Mouse (Mus musculus) heart, embryonic 10.5 days (tissue): ENCODE measurements around the gene Clgn. TPM values are rescaled to one million over a fixed set of nuclear protein-coding genes. Genes with fewer than 3 reads are reported as not detected.
A peak's percentile ranks its signal among the peaks of the same experiment; 100 is the strongest.

ENCODE experiments used
- DNase-seq: peaks from one replicate; pipeline ENCODE4 v3.0.0-alpha.2; 2017; ENCODE audit warnings: low spot score
- H3K27ac ChIP-seq: fragments of 300-500 bp; sonication (generic); 2 replicates; pipeline ENCODE4 v1.5.1; 2016; ENCODE audit warnings: mild to moderate bottlenecking
- H3K27me3 ChIP-seq: fragments of 300-500 bp; sonication (generic); 2 replicates; pipeline ENCODE4 v1.6.1; 2016; ENCODE audit warnings: mild to moderate bottlenecking; ENCODE audit not compliant: poor library complexity, insufficient read depth, severe bottlenecking
- H3K36me3 ChIP-seq: fragments of 300-500 bp; sonication (generic); 2 replicates; pipeline ENCODE4 v1.6.1; 2016; ENCODE audit warnings: mild to moderate bottlenecking, moderate library complexity
- H3K4me1 ChIP-seq: fragments of 300-500 bp; sonication (generic); 2 replicates; pipeline ENCODE4 v1.6.1; 2016; ENCODE audit warnings: mild to moderate bottlenecking
- H3K4me3 ChIP-seq: fragments of 300-500 bp; sonication (generic); 2 replicates; pipeline ENCODE4 v1.5.1; 2016; ENCODE audit warnings: mild to moderate bottlenecking, moderate library complexity
- H3K9me3 ChIP-seq: fragments of 300-500 bp; sonication (generic); 2 replicates; pipeline ENCODE4 v1.6.1; 2016; ENCODE audit warnings: mild to moderate bottlenecking, moderate library complexity
- WGBS: fragments of 180-500 bp; shearing (Covaris S2); methylation state at CpG from one replicate; pipeline ENCODE4 v1.1.7; 2016; 5-methylcytosine and 5-hydroxymethylcytosine counted together
- polyA plus RNA-seq: library from polyadenylated mRNA; unstranded; fragments of >200 nt; fragmentation: Nextera tagmentation; extraction: Ambion mirVana; gene quantifications from 2 replicates; pipeline ENCODE4 v1.2.1, GENCODE M21; 2016

Clgn gene
- polyA plus RNA-seq, result 0.14 and 0.41 TPM in 2 replicates

DNA sequence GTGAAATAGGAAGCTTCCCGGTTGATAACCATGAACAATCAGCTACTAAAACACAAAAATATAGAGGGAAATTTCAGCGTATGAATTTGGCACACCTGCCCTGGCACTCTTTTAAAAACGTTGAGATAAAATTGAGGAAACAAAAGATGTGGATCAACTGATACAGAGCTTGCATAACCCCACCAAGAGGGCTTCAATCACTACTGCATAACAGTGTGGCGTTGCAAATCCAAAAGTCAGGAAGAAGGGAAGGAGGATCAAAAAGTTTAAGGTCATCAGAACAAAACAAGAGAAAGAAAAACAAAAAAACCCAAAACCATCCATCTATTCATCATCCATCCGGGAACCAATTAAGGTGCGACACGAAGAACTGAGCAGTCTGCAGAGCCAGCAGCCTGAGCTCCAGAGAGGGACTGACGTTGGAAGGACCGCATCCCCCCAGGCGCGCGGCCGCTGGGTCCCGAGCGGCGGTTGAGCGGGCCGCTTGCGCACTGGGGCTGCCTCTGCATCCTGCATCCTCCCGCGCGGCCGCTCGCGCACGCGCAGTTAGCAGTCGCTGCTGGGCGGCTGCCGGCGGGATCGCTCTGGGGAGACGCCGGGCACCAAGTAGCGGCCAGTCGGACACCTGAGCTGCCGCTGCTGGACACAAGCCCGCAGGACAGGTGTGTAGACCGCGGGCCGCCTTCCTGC, at the start of gene Clgn:
Gene Clgn, plus strand, starts transcription at position 552 of the 690 bp plus-strand sequence.
- Histone ChIP-seq H3K27ac (peak within 1 kb of the TSS; percentile 36; the same call in 1 of the 2 replicates), H3K4me3 (peak within 1 kb of the TSS; percentile 62), H3K9me3 (no peaks in the 10 kb centered on the region), H3K27me3 (peaks cover 47% of the 10 kb centered on the region), H3K4me1 (peaks cover 8% of the 10 kb centered on the region), H3K36me3 (no peaks in the 10 kb centered on the region)
- 4% methylated on average over 41 of the region's 41 CpGs for WGBS
- no peak for DNase-seq

DNA sequence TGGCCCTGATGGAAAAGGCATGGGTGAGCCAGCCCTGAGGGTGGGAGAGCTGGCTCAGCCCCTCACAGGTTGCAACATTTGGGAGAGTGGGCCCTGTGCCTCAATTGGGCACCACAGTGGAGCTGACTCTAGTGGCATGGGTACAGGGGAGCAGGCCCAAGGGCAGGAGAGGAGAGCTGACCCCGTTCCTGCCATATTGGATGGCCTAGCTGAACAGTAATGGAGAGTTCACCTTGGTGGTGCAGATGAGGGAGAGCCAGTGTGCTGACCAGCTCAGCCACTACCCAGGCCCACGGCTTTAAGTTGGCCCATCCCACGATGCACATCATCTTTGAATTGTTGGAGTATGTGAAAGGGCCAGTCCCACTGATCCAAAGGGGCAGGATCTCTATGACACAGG, 47.6 kb upstream of the Clgn start:
- H3K27me3 ChIP-seq, result no peaks in the 10 kb centered on the region; the same call in 1 of the 2 replicates
- H3K36me3 ChIP-seq, result no peaks in the 10 kb centered on the region
- H3K9me3 ChIP-seq, result no peaks in the 10 kb centered on the region
- no peak overlapping the region for H3K27ac ChIP-seq
- H3K4me1 ChIP-seq, result no peaks in the 10 kb centered on the region
- DNase-seq, result no peak
- WGBS, result 75% methylated on average over 3 of the region's 3 CpGs
- no peak overlapping the region for H3K4me3 ChIP-seq

DNA sequence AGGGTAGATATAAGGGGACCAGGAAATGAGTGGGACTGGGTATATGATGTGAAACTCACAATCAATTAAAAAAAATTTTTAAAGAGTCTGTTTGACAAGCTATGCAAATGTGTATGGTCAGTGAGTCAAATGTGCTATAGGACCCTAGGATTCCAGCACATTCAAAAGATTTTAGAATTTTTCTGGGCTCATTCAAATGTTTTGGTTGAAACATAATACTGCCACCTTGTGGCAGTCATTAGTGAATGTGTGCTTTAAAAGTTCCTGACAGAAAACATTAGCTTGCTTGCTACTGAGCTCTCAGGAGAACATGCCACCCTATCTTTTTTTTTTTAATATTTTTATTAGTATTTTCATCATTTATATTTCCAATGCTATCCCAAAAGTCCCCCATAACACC, 47.0 kb upstream of the Clgn start:
- H3K4me3 ChIP-seq, result no peak overlapping the region
- no peaks in the 10 kb centered on the region for H3K9me3 ChIP-seq
- H3K36me3 ChIP-seq, result no peaks in the 10 kb centered on the region
- peaks cover 1% of the 10 kb centered on the region for H3K27me3 ChIP-seq
- no peak overlapping the region for H3K27ac ChIP-seq
- no peaks in the 10 kb centered on the region for H3K4me1 ChIP-seq
- no peak for DNase-seq

DNA sequence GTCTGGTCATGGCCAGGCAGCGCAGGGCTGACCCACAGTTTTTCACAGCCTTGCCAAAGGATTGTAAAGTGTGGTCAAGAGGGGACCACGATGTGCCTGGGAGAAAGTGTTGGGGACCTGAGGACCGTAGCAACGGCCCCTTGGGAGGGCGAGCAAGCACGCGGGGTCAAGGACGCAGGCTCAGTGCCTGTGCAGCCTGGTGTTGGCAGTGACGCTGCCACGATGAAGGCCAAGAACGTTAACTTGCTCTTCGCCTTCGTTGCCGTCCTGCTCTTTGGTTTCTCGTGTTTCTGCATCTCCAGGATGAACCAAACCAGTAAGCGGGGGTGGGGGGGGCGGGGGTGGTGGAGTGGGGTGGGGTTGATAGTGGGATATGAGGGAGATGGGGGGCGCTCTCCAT, 41.4 kb upstream of the Clgn start, which contains the start of gene Mgat4d:
Gene Mgat4d, plus strand, starts transcription at position 209 of the 400 bp plus-strand sequence.
- Histone ChIP-seq H3K36me3 (no peaks in the 10 kb centered on the region), H3K27me3 (peaks cover 12% of the 10 kb centered on the region), H3K9me3 (no peaks in the 10 kb centered on the region), H3K4me3 (no peak within 1 kb of the TSS), H3K27ac (no peak within 1 kb of the TSS), H3K4me1 (no peaks in the 10 kb centered on the region)
- DNase-seq, result no peak
- WGBS, result 60% methylated on average over 18 of the region's 18 CpGs

DNA sequence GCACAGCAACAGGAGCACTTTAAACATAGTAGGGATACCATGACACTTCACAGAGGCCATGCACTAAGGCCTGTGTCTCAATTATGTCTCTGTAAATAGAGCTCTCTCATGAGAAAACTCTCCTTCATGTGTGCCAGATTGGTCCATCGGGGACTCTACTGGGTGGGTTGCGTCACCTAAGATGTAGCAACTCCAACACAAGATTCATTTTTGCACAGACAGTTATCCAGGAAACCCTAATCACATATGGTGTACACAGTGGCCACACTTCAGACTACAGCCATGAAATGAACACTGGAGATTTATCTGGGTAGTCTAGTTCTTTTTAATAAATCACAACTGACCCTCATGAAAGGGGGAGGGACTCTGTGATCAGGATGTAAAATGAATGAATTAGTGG, 38.4 kb upstream of the Clgn start:
- Histone ChIP-seq H3K27ac (no peak overlapping the region), H3K36me3 (no peaks in the 10 kb centered on the region), H3K4me1 (no peaks in the 10 kb centered on the region), H3K9me3 (no peaks in the 10 kb centered on the region), H3K4me3 (no peak overlapping the region), H3K27me3 (peaks cover 12% of the 10 kb centered on the region)
- WGBS, result 94% methylated on average over 2 of the region's 2 CpGs
- DNase-seq, result no peak

DNA sequence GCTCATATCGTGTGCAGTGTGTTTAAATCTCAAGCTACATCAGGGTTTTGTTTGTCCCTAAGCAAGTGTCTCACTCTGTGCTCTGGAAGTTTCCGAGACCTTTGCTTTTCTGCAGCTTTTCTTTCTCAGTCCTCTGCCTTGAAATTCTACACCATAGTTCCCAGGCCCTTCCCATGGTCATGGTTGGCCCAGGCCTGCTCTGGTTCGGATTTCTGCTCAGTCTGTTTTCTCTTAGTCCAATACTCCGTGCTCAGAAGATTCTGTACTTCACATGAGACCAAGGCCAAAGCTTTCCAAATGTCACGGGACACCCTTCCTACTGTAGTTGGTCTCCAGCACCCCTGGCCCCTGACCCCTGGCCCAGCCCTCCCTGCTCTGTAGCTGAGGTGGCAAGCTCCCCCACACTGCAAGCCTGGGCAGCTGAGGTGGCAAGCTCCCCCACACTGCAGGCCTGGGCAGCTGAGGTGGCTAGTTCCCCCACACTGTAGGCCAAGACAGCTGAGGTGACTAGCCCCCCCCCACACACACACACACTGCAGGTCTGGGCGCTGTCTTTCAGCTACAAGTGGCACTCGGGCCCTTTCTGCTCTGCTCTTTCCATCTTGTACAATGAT, 26.4 kb upstream of the Clgn start:
- 0 out of 2 replicates have a peak overlapping the region, but pooled peaks have one; percentile 36 for H3K27ac ChIP-seq
- H3K27me3 ChIP-seq, result no peaks in the 10 kb centered on the region
- no peaks in the 10 kb centered on the region for H3K4me1 ChIP-seq
- 64% methylated on average over 7 of the region's 7 CpGs for WGBS
- no peak overlapping the region for H3K4me3 ChIP-seq
- DNase-seq, result no peak
- H3K36me3 ChIP-seq, result no peaks in the 10 kb centered on the region
- no peaks in the 10 kb centered on the region for H3K9me3 ChIP-seq

DNA sequence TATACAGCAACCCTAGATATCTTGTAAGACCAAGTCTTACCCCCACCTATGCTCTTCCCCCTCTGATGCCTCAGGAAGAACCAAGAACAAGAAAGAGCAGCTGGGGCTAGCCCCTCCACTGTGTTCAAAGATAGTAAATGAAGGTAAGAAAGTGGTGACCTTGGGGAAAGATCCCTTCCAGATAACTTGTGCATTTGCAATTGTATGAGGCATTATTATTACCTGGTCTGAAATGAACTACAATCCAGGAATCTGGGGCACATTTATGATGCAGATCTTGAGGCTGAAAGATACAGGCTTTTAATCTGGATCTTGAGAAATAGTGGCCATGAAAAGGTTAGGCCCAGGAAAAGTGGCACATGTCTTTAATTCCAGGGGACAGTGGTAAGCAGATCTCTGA, 12.4 kb upstream of the Clgn start:
- DNase-seq, result no peak
- Histone ChIP-seq H3K27me3 (no peaks in the 10 kb centered on the region), H3K27ac (no peak overlapping the region), H3K4me1 (no peaks in the 10 kb centered on the region), H3K4me3 (no peak overlapping the region), H3K9me3 (no peaks in the 10 kb centered on the region), H3K36me3 (no peaks in the 10 kb centered on the region)

DNA sequence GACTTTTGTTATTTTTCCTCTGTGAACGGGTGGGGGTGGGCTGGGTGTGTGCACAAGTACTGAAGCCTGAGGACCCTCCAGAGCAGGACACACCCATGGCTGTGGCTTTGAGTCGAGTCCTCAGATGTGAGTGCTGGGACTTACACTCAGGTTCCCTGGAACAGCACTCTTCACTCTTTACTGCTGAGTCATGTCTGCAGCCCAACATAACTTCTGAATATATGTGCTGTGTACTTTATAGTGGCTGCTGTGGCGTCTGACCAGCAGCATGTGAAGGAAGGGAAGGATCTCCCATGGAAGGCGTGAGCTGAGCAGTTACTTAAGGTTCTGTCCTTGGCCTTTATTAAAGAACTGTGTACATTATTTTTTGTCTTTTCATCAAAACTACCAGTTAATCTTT, 9.5 kb upstream of the Clgn start:
- Histone ChIP-seq H3K4me1 (no peaks in the 10 kb centered on the region), H3K27ac (no peak overlapping the region), H3K4me3 (no peak overlapping the region), H3K36me3 (no peaks in the 10 kb centered on the region), H3K27me3 (no peaks in the 10 kb centered on the region), H3K9me3 (no peaks in the 10 kb centered on the region)
- no peak for DNase-seq
- WGBS, result 70% methylated on average over 4 of the region's 4 CpGs

DNA sequence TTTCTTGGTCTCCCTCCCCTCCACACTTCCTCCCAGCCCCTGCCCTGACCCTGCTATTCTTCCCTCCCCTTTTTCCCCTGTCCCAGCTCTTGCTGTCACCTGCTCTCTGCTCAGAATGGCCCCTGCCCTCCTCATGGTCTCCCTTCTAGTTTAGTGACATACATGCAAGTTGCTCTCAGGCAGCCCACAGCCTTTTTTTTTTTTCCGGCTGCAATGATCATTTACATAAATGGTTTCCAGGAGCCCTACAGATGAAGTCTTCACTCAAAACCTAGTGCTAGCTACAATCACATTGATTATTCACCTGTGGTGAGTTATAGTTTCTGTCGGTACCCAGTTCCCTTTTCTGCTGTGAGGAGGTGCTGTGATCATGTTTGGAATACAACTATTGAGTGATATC, 8.7 kb upstream of the Clgn start:
- Histone ChIP-seq H3K9me3 (no peaks in the 10 kb centered on the region), H3K27ac (no peak overlapping the region), H3K4me3 (no peak overlapping the region), H3K4me1 (no peaks in the 10 kb centered on the region), H3K27me3 (no peaks in the 10 kb centered on the region), H3K36me3 (no peaks in the 10 kb centered on the region)
- WGBS, result 81% methylated on average over 2 of the region's 2 CpGs
- DNase-seq, result no peak

DNA sequence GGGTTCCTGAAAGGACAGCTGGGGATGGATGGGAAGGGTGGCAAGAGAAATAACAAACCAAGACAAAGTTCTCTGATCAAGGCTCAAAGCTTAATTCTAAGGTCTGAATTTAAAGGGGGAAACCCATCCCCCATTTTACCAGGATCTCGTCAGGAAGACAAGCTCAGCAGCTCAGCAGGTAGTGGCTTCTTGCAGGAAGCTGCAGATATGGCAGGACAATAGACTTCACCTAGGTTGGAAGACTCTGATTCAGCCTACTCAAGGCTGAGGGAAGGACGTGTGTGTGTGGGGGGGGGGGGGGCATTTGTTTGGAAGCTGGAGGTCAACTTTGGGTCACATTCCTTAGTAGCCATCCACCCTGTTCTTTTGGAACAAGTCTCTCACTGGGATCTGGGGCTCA, 6.8 kb upstream of the Clgn start:
- Histone ChIP-seq H3K36me3 (no peaks in the 10 kb centered on the region), H3K27me3 (peaks cover 6% of the 10 kb centered on the region), H3K4me3 (no peak overlapping the region), H3K4me1 (no peaks in the 10 kb centered on the region), H3K9me3 (no peaks in the 10 kb centered on the region), H3K27ac (no peak overlapping the region)
- no peak for DNase-seq
- WGBS, result 13% methylated on average over 2 of the region's 2 CpGs

DNA sequence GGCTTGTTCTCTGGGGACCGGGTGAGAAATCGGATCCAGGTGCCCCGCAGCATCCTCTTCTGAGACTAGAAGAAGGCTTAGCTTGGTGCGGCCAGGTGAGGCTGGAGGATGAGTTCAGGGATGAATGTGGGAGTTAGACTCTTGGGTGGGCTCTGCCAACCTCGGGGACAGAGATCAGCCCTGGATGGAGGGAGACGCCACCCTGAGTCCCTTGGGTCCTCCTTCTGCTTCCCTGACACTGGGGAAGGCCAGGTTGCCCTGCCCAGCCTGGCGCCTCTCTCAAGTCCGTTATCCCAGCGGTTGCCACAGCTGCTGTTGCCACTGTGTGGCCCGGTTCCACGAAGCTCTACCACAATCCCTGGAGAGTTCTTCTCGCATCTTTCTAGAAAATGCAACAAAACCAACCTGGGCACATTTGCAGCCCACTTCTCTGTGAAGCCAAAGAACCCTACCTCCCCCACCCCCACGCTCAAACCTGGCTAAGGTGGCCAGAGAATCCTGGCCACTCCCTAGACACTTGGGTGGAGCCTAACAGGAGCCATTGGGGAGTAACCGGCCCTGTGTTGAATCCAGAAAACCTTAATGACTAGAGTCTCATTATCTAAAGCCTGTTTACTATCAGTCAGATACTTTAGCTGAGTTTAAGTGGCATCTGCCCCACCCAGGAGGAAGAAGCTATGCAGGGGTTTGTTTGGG, 487 bp downstream of the Clgn start:
- WGBS, result 8% methylated on average over 14 of the region's 14 CpGs
- 0 out of 2 replicates have a peak overlapping the region, but pooled peaks have one; percentile 36 for H3K27ac ChIP-seq

DNA sequence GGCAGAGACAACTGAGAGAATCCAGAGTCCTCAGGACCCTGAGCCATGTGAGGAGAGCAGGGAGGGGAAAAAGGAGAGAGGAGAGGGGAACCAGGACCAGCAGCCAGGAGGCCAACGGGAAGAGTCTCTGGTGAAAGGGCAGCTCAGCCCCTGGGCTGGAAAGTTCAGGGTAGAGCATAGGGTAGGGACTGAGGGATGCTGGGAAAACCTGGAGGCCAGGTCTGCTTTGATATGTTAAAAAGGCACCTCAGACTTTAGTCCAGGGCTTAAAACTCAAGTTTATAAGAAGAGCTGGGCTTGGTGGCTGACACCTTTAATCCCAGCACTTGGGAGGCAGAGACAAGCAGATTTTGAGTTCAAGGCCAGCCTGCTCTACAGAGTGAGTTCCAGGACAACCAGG, 2.9 kb downstream of the Clgn start:
- H3K4me3 ChIP-seq, result no peak overlapping the region
- H3K27ac ChIP-seq, result no peak overlapping the region
- 52% methylated on average over 1 of the region's 1 CpGs for WGBS
- no peaks in the 10 kb centered on the region for H3K36me3 ChIP-seq
- peaks cover 45% of the 10 kb centered on the region for H3K27me3 ChIP-seq
- no peak for DNase-seq
- no peaks in the 10 kb centered on the region for H3K9me3 ChIP-seq
- peaks cover 8% of the 10 kb centered on the region for H3K4me1 ChIP-seq

More for the DNA sequence above, 487 bp downstream of the Clgn start:
- Histone ChIP-seq H3K4me3 (peak overlapping the region; percentile 62), H3K36me3 (no peaks in the 10 kb centered on the region), H3K27me3 (peaks cover 47% of the 10 kb centered on the region), H3K9me3 (no peaks in the 10 kb centered on the region), H3K4me1 (peaks cover 8% of the 10 kb centered on the region)
- DNase-seq, result no peak

DNA sequence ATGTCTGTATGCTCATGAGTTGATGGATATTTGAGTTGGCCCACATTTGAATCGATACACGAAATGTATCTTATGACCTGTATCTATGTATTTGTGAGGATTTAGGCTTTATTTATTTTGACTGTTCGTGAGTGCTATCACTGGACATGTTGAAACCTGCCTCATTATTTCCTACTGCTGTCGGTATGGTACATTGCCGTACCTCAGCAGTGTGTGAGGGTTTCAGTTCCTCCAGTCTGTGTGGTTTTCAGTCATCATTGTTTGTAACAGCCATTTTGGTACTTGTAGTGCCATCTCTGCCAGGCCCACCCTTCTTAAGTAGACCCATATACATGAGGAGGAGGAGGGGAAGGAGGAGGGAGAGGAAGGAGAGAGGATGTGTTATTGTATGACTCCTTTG, 4.7 kb downstream of the Clgn start:
- peaks cover 27% of the 10 kb centered on the region for H3K27me3 ChIP-seq
- peaks cover 8% of the 10 kb centered on the region for H3K4me1 ChIP-seq
- 82% methylated on average over 5 of the region's 5 CpGs for WGBS
- no peak for DNase-seq
- H3K27ac ChIP-seq, result no peak overlapping the region
- no peaks in the 10 kb centered on the region for H3K36me3 ChIP-seq
- H3K4me3 ChIP-seq, result no peak overlapping the region
- H3K9me3 ChIP-seq, result no peaks in the 10 kb centered on the region
